Mouse (Mus musculus): ENCODE results near the gene Syngr2. TPM values are rescaled to one million over a fixed set of nuclear protein-coding genes. Genes with fewer than 3 reads are reported as not detected.
"Not testable (repeated sequence)": the region's sequence is repeated elsewhere in the genome, so short reads cannot be mapped to it uniquely, and the experiment has no call there.

The Syngr2 gene
- polyA plus RNA-seq, 1 experiment = 7.2 TPM

DNA sequence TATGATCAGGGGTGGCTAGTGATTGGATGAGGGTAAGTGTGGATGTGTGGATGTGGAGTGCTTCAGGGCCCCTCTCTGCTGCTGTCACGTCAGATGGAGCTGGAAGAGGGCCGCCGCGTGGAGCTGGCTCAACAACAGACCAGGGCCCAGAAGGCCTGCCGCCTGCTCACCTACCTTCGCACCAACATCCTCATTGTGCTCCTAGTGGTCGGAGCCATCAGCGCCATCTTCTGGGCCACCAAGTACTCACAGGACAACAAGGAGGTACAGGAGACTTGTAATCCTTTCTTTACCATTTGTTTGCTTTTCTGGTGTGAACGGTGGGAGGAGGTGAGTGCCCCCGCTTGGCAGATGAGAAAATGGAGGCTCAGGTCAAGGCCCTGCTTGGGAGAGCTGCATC lies 23.2 kb upstream of the Syngr2 start:
- H3K4me3 ChIP-seq (replicated peaks) = peak overlapping the region; percentile 34
- TF ChIP-seq TAL1 (IDR thresholded peaks at IDR 0.05; ENCODE audit: low read length) (no peak), GATA1 (IDR thresholded peaks at IDR 0.05; ENCODE audit: low read length) (no peak)

DNA sequence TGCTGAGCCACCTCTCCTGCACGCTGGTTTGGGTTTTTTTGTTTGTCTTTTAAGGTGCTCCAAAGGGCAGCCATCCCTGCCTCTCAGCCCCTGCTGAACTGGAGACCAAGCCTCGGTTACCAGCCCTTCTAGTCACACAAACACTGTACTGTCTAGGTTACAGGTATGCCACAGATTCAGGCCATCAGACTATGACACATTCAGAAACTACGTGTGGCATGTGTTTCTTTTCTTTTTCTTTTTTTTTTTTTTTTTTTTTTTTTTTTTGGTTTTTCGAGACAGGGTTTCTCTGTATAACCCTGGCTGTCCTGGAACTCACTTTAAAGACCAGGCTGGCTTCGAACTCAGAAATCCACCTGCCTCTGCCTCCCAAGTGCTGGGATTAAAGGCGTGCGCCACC lies 21.0 kb upstream of the Syngr2 start:
- H3K4me3 ChIP-seq (replicated peaks); H3K27me3 ChIP-seq (ENCODE audit: control insufficient read depth); H3K9me3 ChIP-seq (ENCODE audit: control insufficient read depth, low read length): not testable (repeated sequence)
- Histone ChIP-seq H3K36me3 (ENCODE audit: control insufficient read depth) (peaks cover 97% of the 10 kb centered on the region), H3K4me1 (ENCODE audit: control insufficient read depth) (peaks cover 82% of the 10 kb centered on the region)
- TF ChIP-seq TAL1 (IDR thresholded peaks at IDR 0.05; ENCODE audit: low read length) = peak; percentile 33; the same call in 1 of the 3 replicates

More for the DNA sequence above, 23.2 kb upstream of the Syngr2 start:
- Histone ChIP-seq H3K27me3 (ENCODE audit: control insufficient read depth) (no peaks in the 10 kb centered on the region; the same call in 1 of the 2 replicates), H3K4me1 (ENCODE audit: control insufficient read depth) (peaks cover 80% of the 10 kb centered on the region), H3K36me3 (ENCODE audit: control insufficient read depth) (peaks cover 82% of the 10 kb centered on the region), H3K9me3 (ENCODE audit: control insufficient read depth, low read length) (no peaks in the 10 kb centered on the region)

DNA sequence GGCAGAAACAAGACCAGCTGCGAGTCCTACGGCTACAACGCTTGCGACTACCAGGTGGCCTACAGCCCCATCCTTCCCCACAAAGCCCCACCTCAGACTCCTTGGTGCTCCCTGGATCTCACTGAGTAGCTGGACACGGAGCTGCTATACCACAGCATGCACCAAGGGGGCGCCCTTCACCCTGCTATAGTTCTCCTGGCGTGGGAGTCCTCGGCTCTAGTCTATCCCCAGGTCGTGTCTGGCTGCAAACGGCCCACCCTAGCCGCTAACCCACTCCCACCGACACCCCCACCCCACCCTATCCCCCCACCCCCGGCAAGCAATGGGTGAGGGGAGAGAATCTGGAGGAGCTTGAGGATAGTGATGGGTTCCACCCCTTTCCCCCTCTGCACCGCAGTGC lies 19.2 kb upstream of the Syngr2 start:
- TF ChIP-seq GATA1 (IDR thresholded peaks at IDR 0.05; ENCODE audit: low read length) = no peak
- TF ChIP-seq TAL1 (IDR thresholded peaks at IDR 0.05; ENCODE audit: low read length) = no peak
- peak overlapping the region; percentile 61 for H3K4me3 ChIP-seq (replicated peaks)
- H3K4me1 ChIP-seq (ENCODE audit: control insufficient read depth) = peaks cover 80% of the 10 kb centered on the region

DNA sequence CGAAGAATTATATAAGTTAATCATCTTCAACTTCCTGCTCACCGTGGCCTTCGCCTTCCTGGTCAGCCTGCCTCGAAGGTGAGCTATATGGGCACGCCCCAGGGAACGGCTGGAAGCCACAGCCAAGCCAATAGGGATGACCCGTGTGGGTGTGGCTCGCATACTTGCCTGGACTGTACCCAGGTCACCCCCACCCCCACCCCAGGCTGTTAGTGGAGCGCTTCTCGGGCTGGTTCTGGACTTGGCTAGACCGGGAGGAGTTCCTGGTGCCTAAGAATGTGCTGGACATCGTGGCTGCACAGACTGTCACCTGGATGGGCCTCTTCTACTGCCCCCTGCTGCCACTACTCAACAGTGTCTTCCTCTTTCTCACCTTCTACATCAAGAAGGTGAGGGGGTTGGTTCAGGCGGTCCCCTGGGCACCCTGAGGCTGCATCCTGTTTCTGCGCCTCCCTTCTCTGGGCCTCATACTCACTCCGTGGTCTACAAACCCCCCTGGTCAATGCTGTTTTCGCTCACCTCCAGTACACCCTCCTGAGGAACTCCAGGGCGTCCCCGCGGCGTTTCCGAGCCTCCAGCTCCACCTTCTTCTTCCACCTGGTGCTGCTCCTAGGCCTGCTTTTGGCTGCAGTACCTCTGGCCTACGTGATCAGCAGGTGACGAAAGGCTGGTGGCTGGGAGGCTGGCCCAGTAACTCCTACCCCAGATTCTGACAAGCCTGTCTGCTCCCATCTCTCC lies 18.6 kb upstream of the Syngr2 start:
- TF ChIP-seq GATA1 (IDR thresholded peaks at IDR 0.05; ENCODE audit: low read length) (no peak), TAL1 (IDR thresholded peaks at IDR 0.05; ENCODE audit: low read length) (no peak)
- Histone ChIP-seq H3K27me3 (ENCODE audit: control insufficient read depth) (no peaks in the 10 kb centered on the region), H3K4me3 (replicated peaks) (peak overlapping the region; percentile 61), H3K36me3 (ENCODE audit: control insufficient read depth) (peaks cover 87% of the 10 kb centered on the region), H3K9me3 (ENCODE audit: control insufficient read depth, low read length) (no peaks in the 10 kb centered on the region), H3K4me1 (ENCODE audit: control insufficient read depth) (peaks cover 79% of the 10 kb centered on the region)

More for the DNA sequence above, 19.2 kb upstream of the Syngr2 start:
- H3K36me3 ChIP-seq (ENCODE audit: control insufficient read depth) = peaks cover 90% of the 10 kb centered on the region
- H3K27me3 ChIP-seq (ENCODE audit: control insufficient read depth) = no peaks in the 10 kb centered on the region
- no peaks in the 10 kb centered on the region for H3K9me3 ChIP-seq (ENCODE audit: control insufficient read depth, low read length)

DNA sequence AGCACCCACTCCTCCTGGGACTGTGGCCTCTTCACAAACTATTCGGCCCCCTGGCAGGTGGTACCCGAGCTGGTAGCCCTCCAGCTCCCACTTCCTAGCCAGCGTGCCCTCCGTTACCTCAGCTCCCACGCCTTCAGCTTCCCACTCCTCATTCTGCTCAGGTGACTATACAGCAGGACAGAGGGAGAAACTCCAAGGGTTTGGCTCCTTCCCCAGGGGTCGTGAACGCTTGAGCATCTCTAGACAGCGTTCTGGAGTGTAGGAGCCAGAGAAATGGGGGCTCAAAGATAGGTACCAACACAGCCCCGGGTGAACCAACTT lies 18.1 kb upstream of the Syngr2 start:
- H3K27me3 ChIP-seq (ENCODE audit: control insufficient read depth) = no peaks in the 10 kb centered on the region
- H3K36me3 ChIP-seq (ENCODE audit: control insufficient read depth) = peaks cover 86% of the 10 kb centered on the region
- H3K4me1 ChIP-seq (ENCODE audit: control insufficient read depth) = peaks cover 81% of the 10 kb centered on the region
- TF ChIP-seq TAL1 (IDR thresholded peaks at IDR 0.05; ENCODE audit: low read length) = no peak
- TF ChIP-seq GATA1 (IDR thresholded peaks at IDR 0.05; ENCODE audit: low read length) = no peak
- peak overlapping the region; percentile 61 for H3K4me3 ChIP-seq (replicated peaks)
- H3K9me3 ChIP-seq (ENCODE audit: control insufficient read depth, low read length) = no peaks in the 10 kb centered on the region

DNA sequence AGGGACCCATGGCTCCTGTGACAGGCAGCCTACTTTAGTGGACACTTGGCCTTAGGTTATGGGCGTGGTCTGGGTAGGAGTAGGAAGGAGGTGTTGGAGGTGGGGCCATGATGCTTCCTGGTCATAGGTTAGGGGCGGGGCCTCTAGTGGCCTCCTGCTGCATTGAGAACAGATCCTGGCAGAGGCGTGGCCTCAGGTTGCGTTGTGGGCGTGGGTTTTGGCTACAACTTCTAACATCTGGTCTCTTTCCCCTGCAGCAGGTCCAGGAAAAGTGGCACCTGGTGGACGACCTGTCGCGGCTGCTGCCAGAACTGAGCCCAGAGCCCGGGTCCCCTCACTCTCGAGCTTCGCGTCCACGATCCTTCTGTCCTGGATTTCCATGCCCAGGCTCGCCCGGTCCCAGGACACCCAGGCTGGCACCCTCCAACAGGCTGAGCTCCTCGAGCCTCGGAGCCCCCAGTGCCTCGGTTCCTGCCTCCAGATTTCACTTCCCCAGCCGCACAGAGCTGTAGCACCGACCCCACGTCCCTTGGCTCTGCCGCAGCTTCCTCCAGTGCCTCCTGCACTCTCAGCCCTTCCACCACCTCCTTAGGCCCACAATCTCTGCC lies 17.1 kb upstream of the Syngr2 start:
- Histone ChIP-seq H3K27me3 (ENCODE audit: control insufficient read depth) (no peaks in the 10 kb centered on the region), H3K9me3 (ENCODE audit: control insufficient read depth, low read length) (no peaks in the 10 kb centered on the region), H3K36me3 (ENCODE audit: control insufficient read depth) (peaks cover 77% of the 10 kb centered on the region), H3K4me1 (ENCODE audit: control insufficient read depth) (peaks cover 82% of the 10 kb centered on the region), H3K4me3 (replicated peaks) (peak overlapping the region; percentile 61)
- TF ChIP-seq TAL1 (IDR thresholded peaks at IDR 0.05; ENCODE audit: low read length) = no peak
- TF ChIP-seq GATA1 (IDR thresholded peaks at IDR 0.05; ENCODE audit: low read length) = no peak

DNA sequence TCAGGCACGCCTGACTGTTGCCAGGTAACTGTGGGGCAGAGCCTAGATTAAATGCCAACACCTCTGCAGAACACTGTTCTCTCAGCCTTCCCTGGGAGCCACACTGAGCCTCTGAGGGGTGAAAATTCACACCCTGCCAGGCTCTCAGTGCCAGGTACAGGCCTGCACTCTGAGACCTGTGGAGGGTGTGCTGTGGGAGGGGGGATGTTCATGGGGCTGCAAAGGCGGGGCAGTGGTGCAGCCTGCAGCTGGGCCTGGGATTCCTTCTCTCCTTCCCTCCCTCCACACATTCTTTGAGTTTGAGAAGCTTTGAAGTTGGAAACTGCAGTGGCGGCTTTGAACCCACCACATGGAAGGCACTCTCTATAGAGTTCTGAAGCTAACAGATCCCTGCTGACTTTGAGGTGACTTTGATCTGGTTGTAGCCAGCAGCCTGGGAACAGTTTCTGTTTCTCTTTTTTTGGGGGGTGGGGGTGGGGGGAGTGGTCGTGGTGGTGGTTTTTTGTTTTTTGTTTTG lies 15.4 kb upstream of the Syngr2 start:
- peaks cover 84% of the 10 kb centered on the region for H3K4me1 ChIP-seq (ENCODE audit: control insufficient read depth)
- H3K9me3 ChIP-seq (ENCODE audit: control insufficient read depth, low read length) = no peaks in the 10 kb centered on the region
- H3K27me3 ChIP-seq (ENCODE audit: control insufficient read depth) = no peaks in the 10 kb centered on the region
- peaks cover 74% of the 10 kb centered on the region for H3K36me3 ChIP-seq (ENCODE audit: control insufficient read depth)
- no peak for TF ChIP-seq GATA1 (IDR thresholded peaks at IDR 0.05; ENCODE audit: low read length)
- no peak for TF ChIP-seq TAL1 (IDR thresholded peaks at IDR 0.05; ENCODE audit: low read length)
- H3K4me3 ChIP-seq (replicated peaks) = no peak overlapping the region

DNA sequence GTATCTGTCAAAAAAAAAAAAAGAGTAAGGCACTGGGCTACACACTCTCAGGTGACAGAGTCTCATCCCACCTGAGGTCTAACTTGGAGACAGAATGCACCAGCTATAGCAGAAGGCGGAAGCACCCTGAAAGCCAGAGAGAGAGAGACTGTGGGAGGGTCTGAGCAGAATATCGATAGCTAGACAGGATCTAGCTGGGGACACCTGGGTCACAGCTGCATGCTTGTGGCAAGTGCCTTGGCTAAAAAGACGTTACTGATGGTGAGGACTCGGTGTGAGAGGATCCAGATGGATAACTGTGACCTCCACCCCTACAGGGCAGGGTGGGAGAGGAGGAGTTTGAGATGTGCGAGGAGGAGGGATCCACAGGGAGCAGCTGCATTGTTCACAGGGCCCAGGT lies 12.5 kb upstream of the Syngr2 start:
- no peaks in the 10 kb centered on the region for H3K27me3 ChIP-seq (ENCODE audit: control insufficient read depth)
- no peaks in the 10 kb centered on the region for H3K9me3 ChIP-seq (ENCODE audit: control insufficient read depth, low read length)
- no peak for TF ChIP-seq GATA1 (IDR thresholded peaks at IDR 0.05; ENCODE audit: low read length)
- no peak for TF ChIP-seq TAL1 (IDR thresholded peaks at IDR 0.05; ENCODE audit: low read length)
- peaks cover 76% of the 10 kb centered on the region for H3K36me3 ChIP-seq (ENCODE audit: control insufficient read depth)
- peaks cover 88% of the 10 kb centered on the region for H3K4me1 ChIP-seq (ENCODE audit: control insufficient read depth)
- H3K4me3 ChIP-seq (replicated peaks) = peak overlapping the region; percentile 74

DNA sequence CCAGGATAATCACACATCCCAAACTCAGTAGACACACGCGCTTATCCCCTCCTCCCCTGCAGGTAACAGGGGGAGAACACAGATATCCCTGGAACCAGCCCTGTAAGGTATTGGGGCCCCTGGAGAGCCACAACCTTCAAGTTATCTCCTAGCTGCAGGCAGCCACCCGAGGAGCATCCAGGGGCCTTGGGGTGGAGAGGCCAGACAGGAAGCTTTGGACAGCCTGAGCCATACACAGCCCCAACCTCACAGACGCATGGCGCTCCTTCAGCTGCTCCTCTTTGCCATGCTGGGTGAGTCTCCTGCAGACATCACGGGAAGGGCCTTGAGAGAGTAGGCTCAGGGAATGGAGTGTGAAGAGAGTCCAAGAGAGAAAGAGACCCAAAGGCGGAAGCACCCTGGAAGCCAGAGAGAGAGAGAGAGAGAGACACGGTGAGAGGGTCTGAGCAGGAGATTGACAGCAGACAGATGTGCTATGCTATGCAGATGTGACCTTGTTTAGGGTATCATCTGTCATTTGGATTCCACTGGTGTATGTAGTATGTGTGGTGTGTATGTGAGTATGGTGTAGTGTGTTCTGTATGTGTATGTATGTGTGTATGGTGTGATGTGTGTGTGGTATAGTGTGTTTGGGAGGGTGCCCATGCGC lies 11.8 kb upstream of the Syngr2 start, which contains the start of gene 6030468B19Rik:
6030468B19Rik (plus strand) TSS at position 150 of the 649 bp plus-strand sequence.
- Histone ChIP-seq H3K4me1 (ENCODE audit: control insufficient read depth) (peaks cover 88% of the 10 kb centered on the region), H3K4me3 (replicated peaks) (peak within 1 kb of the TSS; percentile 74), H3K27me3 (ENCODE audit: control insufficient read depth) (no peaks in the 10 kb centered on the region), H3K9me3 (ENCODE audit: control insufficient read depth, low read length) (no peaks in the 10 kb centered on the region), H3K36me3 (ENCODE audit: control insufficient read depth) (peaks cover 76% of the 10 kb centered on the region)
- TF ChIP-seq TAL1 (IDR thresholded peaks at IDR 0.05; ENCODE audit: low read length) (peak; percentile 97), GATA1 (IDR thresholded peaks at IDR 0.05; ENCODE audit: low read length) (peak; percentile 79)
